Comparison of ENCODE assay signal across 19 mouse cellular contexts in the genomic region with DNA sequence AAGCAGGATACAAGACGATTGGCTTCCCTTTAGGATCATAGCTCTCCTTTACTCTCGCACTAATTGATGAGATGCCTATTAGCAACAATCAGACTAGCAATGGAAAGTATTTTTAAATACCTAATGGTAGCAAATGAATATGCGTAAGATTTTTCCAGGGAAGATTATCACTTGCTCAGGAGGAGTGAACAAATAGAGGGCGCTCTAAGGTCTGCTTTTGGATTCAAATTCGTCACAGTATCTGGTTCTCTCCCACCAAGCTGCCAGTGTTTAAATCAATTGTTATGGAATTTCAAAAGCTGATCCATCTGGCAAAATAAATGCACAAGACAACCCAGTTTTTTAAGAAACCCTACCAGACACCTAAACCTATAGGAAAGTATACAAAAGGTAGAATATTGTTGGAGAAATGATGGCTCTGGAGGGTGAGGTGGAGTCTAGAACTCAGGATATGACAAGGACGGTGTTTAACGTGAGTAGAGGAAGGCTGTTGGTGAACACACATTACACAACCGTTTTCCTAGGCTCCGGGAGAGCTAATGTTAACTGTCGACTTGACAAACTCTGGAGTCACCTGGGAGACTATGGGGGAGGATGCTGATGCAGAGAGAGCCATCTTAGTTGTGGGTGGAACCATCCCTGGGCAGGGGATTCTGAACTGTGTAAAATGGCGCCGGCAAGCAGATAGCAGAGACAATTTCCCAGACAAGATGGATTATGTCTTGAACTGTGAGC.
A peak's percentile ranks its signal among the peaks of the same experiment; 100 is the strongest.
DNase-seq lines count a peak whose midpoint lies in the region; ATAC-seq and TF ChIP-seq lines count a peak whose summit lies in the region.
"Had no signal": no experiment of that assay in that cellular context is flagged by ENCODE, and none has a peak within 500 bp of the region (broad histone marks: within the 10 kb centered on the region; RNA-seq: fewer than 3 reads in every experiment).

No protein-coding gene starts in this region.

- H3K4me3 ChIP-seq in forebrain, embryonic 14.5 days (ENCODE audit: low read depth, low read length): no peak overlapping the region
- H3K4me3 ChIP-seq in forebrain, embryonic 12.5 days (replicated peaks): no peak overlapping the region
- H3K4me3 ChIP-seq in left cerebral cortex, adult 2 months: no peak overlapping the region
- no peak overlapping the region for H3K4me3 ChIP-seq in CH12.LX (replicated peaks in 1 of 3; ENCODE audit: low read depth in 2 of 3, low read length in 2 of 3, poor library complexity in 1 of 3)
- H3K4me3 ChIP-seq: embryonic facial prominence, embryonic 12.5 days; neural tube, embryonic 12.5 days had no signal

- dilution Hi-C loops in CH12.LX (cut with MboI; ENCODE audit: extremely low pct_ligation_motif_present, extremely low pct_unique_long_range_greater_than_20kb, low sequenced_read_pairs): no loop called here

- peak; percentile 35 for TF ChIP-seq CTCF in left cerebral cortex, adult 2 months (IDR thresholded peaks at IDR 0.05)
- peak in 1 of 2 experiments; percentile 45; a peak in 2 of 4 replicates for TF ChIP-seq CTCF in CH12.LX (conservative IDR thresholded peaks at IDR 0.05 in 1 of 2, IDR thresholded peaks at IDR 0.05 in 1 of 2; ENCODE audit: low read depth in 2 of 2, low read length in 2 of 2)

- no peaks in the 10 kb centered on the region for H3K79me2 ChIP-seq in CH12.LX (replicated peaks; ENCODE audit: control insufficient read depth, extremely low read depth, insufficient read depth, poor library complexity, severe bottlenecking)

- intact Hi-C loops in left cerebral cortex, adult 2 months (cut with DNase I): no loop called here
- intact Hi-C loops in left cerebral cortex, postnatal 4 days (cut with DNase I): no loop called here

- DNase-seq in forebrain, embryonic 14.5 days (ENCODE audit: low spot score): peak; percentile 38
- DNase-seq in left cerebral cortex, adult 2 months (ENCODE audit: extremely low spot score in 1 of 2, low spot score in 2 of 2): no peak
- no peak for DNase-seq in left cerebral cortex, postnatal 4 days
- DNase-seq in 3T3-L1 (ENCODE audit: low read depth, low spot score) (peak; percentile 28), CH12.LX (ENCODE audit: extremely low read depth) (no peak)
- DNase-seq in spleen, postnatal 36 days (ENCODE audit: low spot score in 2 of 2): no peak
- DNase-seq: adrenal gland, adult 2 months; cerebellum, adult 8-10 months; kidney, adult 2 months; kidney, postnatal 36 days; layer of hippocampus, postnatal 36 days; right cerebral cortex, postnatal 4 days had no signal

- H3K4me2 ChIP-seq in forebrain, embryonic 14.5 days (ENCODE audit: low read length): no peak overlapping the region
- H3K4me2 ChIP-seq in forebrain, embryonic 12.5 days: no peak overlapping the region
- H3K4me2 ChIP-seq in CH12.LX (ENCODE audit: insufficient read depth, low read depth, poor library complexity, severe bottlenecking): no peak overlapping the region
- H3K4me2 ChIP-seq: embryonic facial prominence, embryonic 12.5 days; hindbrain, embryonic 14.5 days; neural tube, embryonic 12.5 days had no signal

- no peaks in the 10 kb centered on the region for H3K4me1 ChIP-seq in forebrain, embryonic 14.5 days (ENCODE audit: control insufficient read depth, insufficient read depth, low read length)
- H3K4me1 ChIP-seq in forebrain, embryonic 12.5 days: no peaks in the 10 kb centered on the region
- H3K4me1 ChIP-seq in CH12.LX (ENCODE audit: control insufficient read depth in 1 of 2, insufficient read depth in 2 of 2): no peaks in the 10 kb centered on the region

- no peaks in the 10 kb centered on the region for H3K27me3 ChIP-seq in forebrain, embryonic 14.5 days (replicated peaks; ENCODE audit: control insufficient read depth, insufficient read depth, low read length)
- H3K27me3 ChIP-seq in forebrain, embryonic 12.5 days: 0 out of 2 replicates have a peak, but pooled peaks cover 12% of the 10 kb centered on the region
- H3K27me3 ChIP-seq in CH12.LX (replicated peaks): no peaks in the 10 kb centered on the region
- H3K27me3 ChIP-seq: embryonic facial prominence, embryonic 12.5 days; neural tube, embryonic 12.5 days had no signal

- no peak for TF ChIP-seq POLR2A in CH12.LX (IDR thresholded peaks at IDR 0.05; ENCODE audit: low read depth, low read length)

- TF ChIP-seq EP300 in CH12.LX (IDR thresholded peaks at IDR 0.05; ENCODE audit: low read length): no peak

- in situ Hi-C loops in CH12.LX (cut with MboI; ENCODE audit: low pct_ligation_motif_present, low pct_unique_long_range_greater_than_20kb, low sequenced_read_pairs): no loop called here

- H3K27ac ChIP-seq in forebrain, embryonic 14.5 days (ENCODE audit: low read depth, low read length): no peak overlapping the region
- H3K27ac ChIP-seq in forebrain, embryonic 12.5 days: no peak overlapping the region
- no peak overlapping the region for H3K27ac ChIP-seq in left cerebral cortex, adult 2 months
- H3K27ac ChIP-seq in CH12.LX (ENCODE audit: insufficient read depth, low read depth): no peak overlapping the region
- H3K27ac ChIP-seq: embryonic facial prominence, embryonic 12.5 days; hindbrain, embryonic 14.5 days; liver, embryonic 14.5 days; neural tube, embryonic 12.5 days had no signal

- no peak for ATAC-seq in forebrain, embryonic 14.5 days
- ATAC-seq in forebrain, embryonic 12.5 days (ENCODE audit: low FRiP score): no peak
- no peak for ATAC-seq in granulocyte monocyte progenitor cell, adult 5-6 weeks (replicated peaks; ENCODE audit: poor library complexity, severe bottlenecking)
- ATAC-seq: midbrain, embryonic 16.5 days had no signal

- WGBS in forebrain, embryonic 14.5 days: 90% methylated on average over 12 of the region's 12 CpGs
- 88% methylated on average over 12 of the region's 12 CpGs for WGBS in forebrain, embryonic 12.5 days

- H3K9ac ChIP-seq in forebrain, embryonic 14.5 days (ENCODE audit: low read length): no peak overlapping the region
- H3K9ac ChIP-seq in forebrain, embryonic 12.5 days: no peak overlapping the region
- H3K9ac ChIP-seq in CH12.LX (ENCODE audit: insufficient read depth, low read depth): no peak overlapping the region
- H3K9ac ChIP-seq: embryonic facial prominence, embryonic 12.5 days; hindbrain, embryonic 14.5 days; liver, embryonic 14.5 days; neural tube, embryonic 12.5 days had no signal

- H3K36me3 ChIP-seq in forebrain, embryonic 14.5 days (ENCODE audit: control insufficient read depth, insufficient read depth, low read length): no peaks in the 10 kb centered on the region
- H3K36me3 ChIP-seq in forebrain, embryonic 12.5 days (replicated peaks): no peaks in the 10 kb centered on the region
- no peaks in the 10 kb centered on the region for H3K36me3 ChIP-seq in CH12.LX (replicated peaks in 1 of 2; ENCODE audit: control insufficient read depth in 1 of 2, insufficient read depth in 1 of 2, low read length in 1 of 2)
- H3K36me3 ChIP-seq: embryonic facial prominence, embryonic 12.5 days; neural tube, embryonic 12.5 days had no signal

- peak; percentile 44 for TF ChIP-seq RAD21 in CH12.LX (IDR thresholded peaks at IDR 0.05; ENCODE audit: low read depth, low read length)

- no peaks in the 10 kb centered on the region; the same call in 1 of the 2 replicates for H3K9me3 ChIP-seq in forebrain, embryonic 14.5 days (replicated peaks; ENCODE audit: control insufficient read depth, low read length)
- H3K9me3 ChIP-seq in forebrain, embryonic 12.5 days: no peaks in the 10 kb centered on the region
- H3K9me3 ChIP-seq in CH12.LX (replicated peaks; ENCODE audit: low read length): no peaks in the 10 kb centered on the region
- H3K9me3 ChIP-seq: embryonic facial prominence, embryonic 12.5 days; neural tube, embryonic 12.5 days had no signal

TF ChIP-seq in CH12.LX, 34 proteins besides CTCF, POLR2A, EP300 and RAD21:
- TF ChIP-seq NELFE (IDR thresholded peaks at IDR 0.05; ENCODE audit: low read depth, low read length) (no peak), TCF12 (IDR thresholded peaks at IDR 0.05; ENCODE audit: low read depth, low read length) (no peak), GABPA (IDR thresholded peaks at IDR 0.05; ENCODE audit: insufficient replicate concordance, low read depth, low read length) (no peak), ZKSCAN1 (IDR thresholded peaks at IDR 0.05; ENCODE audit: borderline replicate concordance, low read depth, low read length) (no peak), CHD1 (IDR thresholded peaks at IDR 0.05; ENCODE audit: low read depth, low read length) (no peak), MAX (IDR thresholded peaks at IDR 0.05; ENCODE audit: low read length) (no peak), MYC (IDR thresholded peaks at IDR 0.05; ENCODE audit: low read depth, low read length) (no peak), POLR2AphosphoS2 (IDR thresholded peaks at IDR 0.05; ENCODE audit: low read depth, low read length) (no peak), NRF1 (IDR thresholded peaks at IDR 0.05; ENCODE audit: low read depth, low read length) (no peak)
TF ChIP-seq in CH12.LX: peak in this region for 0.

Comparison
In these comparisons a context has a peak if more than half of its experiments do, and no peak if none do; other contexts are left out.
1. DNase-seq: peak in forebrain, embryonic 14.5 days (single experiment) and 3T3-L1 (single experiment); none in left cerebral cortex, adult 2 months (0 of 2), left cerebral cortex, postnatal 4 days (single experiment), CH12.LX (single experiment) and spleen, postnatal 36 days (0 of 2).